Mouse (Mus musculus) frontal cortex, postnatal 25 days (tissue): ENCODE data around the gene Ccnl2.

ENCODE experiments used
- DNase-seq, 2 experiments: peaks; one replicate each; pipeline ENCODE4 v3.0.0; 2022; ENCODE audit warnings: low spot score in 2 of 2

The Ccnl2 gene

DNA sequence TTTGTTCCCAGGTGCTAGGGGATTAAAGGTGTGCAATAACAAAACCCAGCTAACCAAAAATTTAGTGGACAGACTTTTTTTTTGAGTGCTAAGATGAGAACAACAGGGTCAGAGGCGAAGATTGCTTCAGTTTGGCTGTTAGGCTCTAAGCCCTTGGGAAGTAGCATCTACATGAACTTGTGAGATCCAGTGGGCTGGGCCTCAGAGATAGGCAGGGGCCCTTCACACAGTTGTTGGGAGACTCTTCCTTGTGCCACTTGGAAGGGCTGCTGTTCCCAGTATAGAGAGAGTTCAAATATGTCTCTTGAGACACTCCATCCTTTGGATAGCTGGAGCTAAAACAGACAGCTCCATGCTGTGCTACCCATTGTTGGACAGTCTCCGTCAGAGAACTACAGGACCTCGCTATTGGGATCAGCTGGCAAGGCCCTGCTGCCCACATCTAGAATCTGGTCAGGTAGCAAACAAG is 22.2 kb upstream of the Ccnl2 start, which contains the start of gene Ankrd65:
Gene Ankrd65, plus strand, starts transcription at position 419 of the 469 bp plus-strand sequence.
- DNase-seq = no peak

DNA sequence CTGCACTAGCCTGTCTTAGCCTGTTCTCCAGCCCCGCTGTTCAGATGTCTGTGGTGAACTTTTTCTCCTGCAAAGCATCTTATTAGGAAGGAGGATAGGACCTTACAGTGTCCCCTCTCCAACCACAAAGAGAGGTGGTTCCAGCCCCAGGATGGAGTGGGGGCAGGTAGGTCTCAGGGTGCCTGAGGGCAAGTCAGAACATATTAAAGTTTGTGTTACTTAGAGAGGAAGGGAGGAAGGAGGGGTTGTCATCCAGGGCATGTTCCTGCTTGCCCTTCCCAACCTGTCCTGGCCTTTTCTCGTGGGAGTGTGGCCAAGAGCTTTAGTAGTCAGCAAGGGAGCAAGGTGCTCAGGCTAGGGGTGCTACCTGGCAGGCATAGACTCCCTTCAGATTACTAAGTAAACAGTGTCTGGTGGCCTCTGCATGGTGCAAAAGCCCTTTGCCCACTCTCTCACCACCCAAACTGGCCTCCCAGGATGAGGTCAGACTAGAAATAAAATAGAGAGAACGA is 21.6 kb upstream of the Ccnl2 start:
- no peak for DNase-seq

DNA sequence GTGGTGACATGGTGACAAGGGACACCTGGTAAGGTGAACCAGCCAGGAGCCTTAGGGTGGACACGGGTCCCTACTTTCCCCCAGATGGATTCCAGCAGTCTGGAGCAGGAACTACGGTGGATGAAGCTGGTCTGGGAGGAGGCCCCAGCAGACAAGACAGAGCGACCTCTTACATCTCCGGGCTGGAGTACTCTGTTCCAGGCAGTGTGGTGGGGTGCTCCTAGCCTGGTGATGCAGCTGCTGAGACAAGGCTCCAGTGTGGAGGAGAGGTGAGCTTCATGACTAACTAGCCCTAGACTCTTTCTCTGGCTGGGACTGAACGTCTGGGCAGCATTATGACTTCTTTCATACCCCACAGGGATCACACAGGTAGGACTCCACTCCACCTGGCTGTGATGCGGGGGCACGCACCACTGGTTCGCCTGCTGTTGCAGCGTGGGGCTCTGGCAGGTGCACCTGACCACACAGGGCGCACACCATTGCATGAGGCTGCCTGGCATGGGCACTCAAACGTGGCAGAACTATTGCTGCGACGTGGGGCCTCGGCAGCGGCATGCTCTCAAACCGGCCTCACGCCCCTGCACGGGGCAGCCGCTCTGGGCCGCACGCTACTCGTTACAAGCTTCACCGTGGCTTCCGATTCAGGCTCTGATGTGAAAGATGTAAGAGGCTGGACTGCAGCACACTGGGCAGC is 20.9 kb upstream of the Ccnl2 start:
- DNase-seq = no peak

DNA sequence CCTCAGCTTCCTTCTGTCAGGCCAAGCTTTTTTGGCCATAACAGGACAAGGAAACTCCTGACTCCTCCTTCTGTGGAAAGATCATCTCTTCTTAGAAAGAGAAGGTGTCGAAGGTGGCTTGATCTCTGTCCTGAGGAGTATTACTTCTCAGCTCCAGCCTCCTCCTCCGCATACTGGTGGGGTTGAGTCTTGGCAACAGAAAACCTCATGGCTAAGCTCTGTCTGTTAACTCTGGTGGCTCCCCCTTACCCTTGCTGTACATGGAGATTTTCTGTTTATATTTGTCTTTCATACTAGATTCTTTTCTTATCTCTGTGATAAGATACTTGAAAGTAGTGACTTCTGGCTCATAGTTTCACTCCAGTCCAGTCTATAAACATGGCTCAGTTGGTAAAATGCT is 18.6 kb upstream of the Ccnl2 start:
- no peak for DNase-seq

DNA sequence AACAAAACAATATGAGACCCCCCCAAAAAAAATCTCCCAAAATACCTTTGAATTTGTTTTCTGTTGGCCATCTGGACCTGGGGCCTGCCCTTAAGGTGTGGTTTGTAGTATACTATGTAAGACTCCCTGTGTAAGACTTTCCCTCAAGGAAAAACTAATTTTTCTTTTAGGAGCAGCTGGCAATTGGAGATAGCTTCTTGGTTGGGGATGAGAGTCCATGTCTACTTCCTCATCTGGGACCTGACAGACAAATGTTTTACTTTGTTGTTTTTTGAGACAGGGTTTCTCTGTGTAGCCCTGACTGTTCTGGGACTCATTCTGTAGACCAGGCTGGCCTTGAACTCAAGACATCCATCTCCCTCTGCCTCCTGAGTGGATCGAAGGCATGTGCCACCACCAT is 10.2 kb upstream of the Ccnl2 start:
- no peak for DNase-seq

DNA sequence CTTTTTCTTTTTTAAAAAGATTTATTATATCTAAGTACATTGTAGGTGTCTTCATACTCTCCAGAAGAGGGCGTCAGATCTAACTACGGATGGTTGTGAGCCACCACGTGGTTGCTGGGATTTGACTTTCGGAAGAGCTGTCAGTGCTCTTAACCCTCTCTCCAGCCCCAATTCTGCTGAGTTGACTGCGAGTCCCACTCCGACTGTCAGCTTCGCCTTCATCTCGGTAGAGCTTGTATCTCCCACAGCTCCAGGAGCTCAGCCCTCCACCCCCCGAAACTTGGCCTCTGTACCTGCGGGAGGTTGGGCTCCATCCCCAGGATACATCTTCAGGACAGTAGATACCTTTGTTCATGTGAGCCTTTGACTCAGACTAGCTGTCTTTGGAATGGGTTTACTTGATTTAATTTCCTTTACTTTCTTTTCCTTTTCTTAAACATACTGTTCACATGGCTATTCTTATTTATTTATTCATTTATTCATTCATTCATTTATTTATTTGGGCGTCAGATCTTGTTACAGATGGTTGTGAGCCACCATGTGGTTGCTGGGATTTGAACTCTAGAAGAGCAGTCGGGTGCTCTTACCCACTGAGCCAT is 9.4 kb upstream of the Ccnl2 start, which contains the start of gene Mrpl20:
Gene Mrpl20, plus strand, starts transcription at position 138 of the 599 bp plus-strand sequence.
- no peak for DNase-seq

DNA sequence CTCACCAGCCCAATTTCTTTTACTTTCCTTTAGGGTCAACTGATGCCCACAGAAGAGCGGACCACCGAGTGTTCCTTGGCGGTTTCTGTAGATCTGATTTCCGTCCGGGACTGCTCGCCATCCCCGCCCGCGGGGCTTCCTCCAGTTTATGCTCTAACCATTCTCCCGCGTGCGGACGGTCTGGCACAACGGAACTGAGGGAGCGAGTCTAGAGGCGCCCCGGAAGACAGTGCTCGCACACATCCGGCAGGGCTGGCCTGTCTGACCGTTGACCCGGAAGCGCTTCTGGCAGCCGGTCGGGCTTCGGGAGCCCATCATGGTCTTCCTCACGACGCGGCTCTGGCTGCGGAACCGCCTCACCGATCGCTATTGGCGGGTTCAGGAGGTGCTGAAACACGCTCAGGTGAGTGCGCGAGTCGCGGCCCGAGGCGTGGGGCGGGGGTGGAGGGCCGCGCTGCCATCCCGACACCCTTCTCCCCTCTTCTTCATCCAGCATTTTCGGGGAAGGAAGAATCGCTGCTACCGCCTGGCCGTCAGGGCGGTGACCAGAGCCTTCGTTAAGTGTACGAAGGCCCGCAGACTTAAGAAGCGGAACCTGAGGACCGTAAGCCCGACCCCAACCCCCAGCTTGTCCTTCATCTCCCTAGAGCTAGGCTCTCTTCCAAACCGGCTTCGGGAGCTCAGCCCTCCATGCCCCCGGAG is 8.8 kb upstream of the Ccnl2 start:
- DNase-seq = peak; percentile 94 to 96

DNA sequence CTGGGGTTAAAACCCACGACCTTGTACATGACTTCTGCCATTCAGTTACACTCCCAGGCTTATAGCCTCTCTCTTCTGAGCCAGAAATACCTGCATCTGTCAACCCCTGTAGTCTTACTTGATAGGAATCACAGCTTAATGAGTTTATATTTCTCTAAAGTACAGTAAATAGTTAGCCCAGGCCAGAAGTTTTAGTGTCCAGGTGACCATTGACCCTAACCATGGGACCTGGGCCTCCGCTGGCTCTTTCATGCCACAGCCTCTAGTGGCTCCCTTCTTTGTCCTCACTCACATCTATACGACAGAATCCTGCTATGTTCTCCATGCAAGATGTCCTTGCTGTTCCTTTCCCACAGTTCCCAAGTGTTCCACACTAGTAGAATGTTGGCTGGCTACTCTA is 4.4 kb upstream of the Ccnl2 start:
- no peak for DNase-seq

DNA sequence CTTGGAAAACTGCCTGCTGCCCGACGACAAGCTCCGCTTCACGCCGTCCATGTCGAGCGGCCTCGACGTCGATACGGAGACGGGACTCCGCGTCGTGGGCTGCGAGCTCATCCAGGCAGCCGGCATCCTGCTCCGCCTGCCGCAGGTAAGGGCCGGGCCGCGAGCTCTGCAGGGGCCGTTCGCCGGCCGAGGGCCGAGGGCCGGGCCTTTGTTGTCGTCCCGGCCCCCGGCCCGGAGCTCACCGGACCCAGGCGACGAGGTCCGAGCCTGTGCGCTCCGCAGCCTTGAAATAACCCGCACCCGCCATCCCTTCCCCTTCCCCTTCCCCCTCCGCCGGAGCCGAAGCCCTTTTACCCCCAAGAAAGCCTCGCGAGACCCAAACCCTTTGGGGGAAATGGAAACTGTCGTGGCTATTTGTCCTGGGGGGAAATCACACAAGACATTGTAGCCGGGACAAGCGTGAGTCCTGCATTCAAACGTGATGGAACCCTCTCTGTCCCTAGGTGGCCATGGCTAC is 434 bp downstream of the Ccnl2 start:
- no peak for DNase-seq

DNA sequence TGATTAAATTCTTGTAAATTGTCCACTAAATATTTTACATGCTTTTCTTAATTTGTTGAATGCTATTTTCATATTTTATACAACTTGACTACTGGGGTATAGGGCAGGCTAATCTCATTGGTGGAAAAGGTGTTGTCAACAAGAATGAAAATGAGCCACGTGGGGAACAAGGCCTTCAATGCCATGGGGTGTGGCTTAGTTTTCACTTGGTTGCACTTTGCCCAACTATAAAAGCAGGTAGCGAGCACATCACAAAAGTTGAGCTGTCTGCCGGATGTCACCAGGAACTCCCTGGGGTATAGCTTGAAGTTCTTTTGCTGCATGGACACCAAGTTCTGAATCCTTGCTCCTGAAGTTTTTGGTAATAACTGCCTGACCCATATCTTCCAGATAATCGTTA is 5.2 kb downstream of the Ccnl2 start:
- DNase-seq = no peak

DNA sequence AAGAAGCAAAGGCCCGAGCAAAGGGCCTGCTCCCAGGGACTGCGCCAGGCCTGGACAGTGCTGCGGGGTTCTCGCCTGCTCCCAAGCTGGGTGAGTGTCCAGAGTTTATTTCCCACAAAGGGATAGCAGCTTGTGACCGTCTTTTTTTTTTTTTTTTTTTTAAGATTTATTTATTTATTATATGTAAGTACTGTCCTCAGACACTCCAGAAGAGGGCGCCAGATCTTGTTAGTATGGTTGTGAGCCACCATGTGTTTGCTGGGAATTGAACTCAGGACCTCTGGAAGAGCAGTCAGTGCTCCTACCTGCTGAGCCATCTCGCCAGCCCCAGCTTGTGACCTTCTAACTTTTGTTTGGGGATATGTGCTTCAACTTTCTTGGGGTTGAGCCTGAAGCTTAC is 8.7 kb downstream of the Ccnl2 start:
- DNase-seq = no peak

DNA sequence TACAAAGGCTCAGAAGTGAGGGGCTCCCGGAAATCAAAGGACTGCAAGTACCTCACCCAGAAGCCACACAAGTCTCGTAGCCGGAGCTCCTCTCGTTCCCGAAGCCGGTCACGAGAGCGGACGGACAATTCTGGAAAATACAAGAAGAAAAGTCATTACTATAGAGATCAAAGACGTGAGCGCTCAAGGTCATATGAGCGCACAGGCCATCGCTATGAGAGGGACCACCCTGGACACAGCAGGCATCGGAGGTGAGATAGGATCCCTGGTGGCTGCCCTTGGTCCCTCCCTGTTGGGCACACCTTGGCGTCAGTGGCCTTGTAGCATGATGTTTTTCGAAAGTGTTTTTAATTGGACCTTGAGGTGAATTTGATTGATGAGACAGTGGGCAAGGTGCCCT is 11.2 kb downstream of the Ccnl2 start:
- no peak for DNase-seq

DNA sequence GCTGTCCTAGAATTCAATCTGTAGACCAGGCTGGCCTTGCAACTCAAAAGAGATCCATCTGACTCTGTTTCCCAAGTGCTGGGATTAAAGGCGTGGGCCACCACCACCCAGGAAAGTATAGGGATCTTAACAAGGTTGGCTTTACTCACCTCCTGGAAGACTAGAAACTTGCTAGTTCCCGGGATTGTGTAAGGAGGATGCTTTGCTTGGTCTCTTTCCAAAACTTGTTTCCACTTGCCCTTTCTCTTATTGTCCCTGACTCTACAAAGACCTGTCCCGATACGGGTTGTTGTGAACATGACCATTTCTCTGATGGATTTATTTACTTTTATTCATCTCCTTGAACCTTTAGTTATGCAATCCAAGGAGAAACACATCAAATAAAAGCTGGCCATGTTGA is 17.6 kb downstream of the Ccnl2 start:
- no peak for DNase-seq

DNA sequence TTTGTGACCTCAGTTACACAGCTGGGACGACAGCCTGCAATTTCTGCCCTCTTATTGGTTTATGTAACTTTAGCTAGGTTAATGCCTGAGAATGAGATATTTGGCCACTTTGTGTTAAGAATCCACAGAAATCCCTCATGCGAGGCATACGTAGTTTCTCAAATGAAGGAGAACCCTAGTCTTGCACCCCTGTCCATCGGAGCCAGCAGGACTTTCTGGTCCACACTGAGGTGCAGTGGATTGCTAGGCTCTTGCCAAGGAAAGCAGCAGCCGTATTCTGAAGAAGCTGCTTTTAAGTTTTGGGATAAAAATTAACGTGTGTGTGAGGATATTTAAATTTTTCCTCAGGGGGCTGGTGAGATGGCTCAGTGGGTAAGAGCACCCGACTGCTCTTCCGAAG is 18.3 kb downstream of the Ccnl2 start:
- DNase-seq = no peak

DNA sequence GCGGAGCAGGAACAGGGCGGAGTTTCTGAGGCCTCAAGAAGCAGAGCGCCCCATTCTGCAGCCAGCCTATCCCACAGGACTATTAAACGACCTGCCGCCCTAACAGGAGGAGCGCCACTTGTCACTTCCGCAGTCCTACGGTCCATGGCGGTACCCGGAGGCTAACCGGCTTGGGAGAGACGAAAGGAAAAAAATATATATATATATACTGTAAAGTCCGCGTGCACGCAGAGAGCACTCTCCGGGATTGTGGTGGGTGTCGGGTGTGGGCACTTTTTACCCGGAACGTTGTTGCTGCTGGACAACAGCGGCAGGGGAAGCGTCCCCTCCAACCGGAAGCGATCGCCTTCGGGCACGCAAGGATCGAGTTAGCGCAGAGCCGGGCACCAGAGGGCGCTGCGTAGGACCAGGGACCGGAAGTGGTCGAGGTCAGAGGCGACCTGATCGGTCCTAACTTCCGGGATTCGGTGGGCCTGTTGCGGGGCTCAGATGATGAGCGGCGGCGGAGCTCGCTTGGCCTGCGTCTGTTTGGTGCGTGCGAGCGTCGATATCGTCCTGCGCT is 19.0 kb downstream of the Ccnl2 start, which contains the start of gene Aurkaip1:
Gene Aurkaip1, plus strand, starts transcription at position 68 of the 562 bp plus-strand sequence.
- peak; percentile 95 for DNase-seq

DNA sequence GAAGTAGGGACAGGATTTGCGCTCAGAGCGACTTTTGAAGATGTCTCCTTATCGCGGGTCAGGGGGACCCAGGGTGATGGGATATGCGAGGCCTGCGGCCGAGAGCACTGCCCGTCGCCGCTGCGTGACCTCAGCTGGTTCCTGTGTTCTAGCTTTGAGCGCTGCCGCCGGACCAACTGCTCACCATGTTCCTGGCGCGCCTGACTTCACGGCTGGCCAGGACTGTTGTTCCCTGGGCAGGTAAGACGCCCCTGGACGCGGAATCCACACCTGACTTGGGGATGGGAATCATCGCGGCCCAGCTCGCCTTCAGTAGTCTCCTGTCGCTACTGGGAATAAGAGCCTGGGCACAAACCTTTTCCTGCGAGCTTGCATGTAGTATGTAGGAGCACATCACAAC is 19.5 kb downstream of the Ccnl2 start:
- no peak for DNase-seq

DNA sequence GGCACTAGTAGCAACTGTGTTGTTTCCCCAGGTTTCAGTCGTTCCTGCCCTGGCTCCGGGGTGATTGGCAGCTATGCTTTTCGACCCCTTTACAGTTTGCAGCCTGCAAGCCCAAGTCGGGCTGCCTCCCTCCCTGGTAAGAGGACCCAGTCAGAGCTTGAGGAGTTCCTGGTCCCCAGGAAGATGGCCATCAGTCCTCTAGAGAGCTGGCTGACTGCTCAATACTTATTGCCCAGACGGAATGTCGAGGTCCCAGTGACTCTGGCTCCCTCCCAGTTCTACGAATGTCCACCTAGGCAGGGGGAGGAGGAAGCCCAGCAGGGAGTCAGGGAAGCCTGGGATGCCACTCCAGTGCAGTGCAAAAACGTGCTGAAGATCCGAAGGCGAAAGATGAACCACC is 20.0 kb downstream of the Ccnl2 start:
- no peak for DNase-seq

DNA sequence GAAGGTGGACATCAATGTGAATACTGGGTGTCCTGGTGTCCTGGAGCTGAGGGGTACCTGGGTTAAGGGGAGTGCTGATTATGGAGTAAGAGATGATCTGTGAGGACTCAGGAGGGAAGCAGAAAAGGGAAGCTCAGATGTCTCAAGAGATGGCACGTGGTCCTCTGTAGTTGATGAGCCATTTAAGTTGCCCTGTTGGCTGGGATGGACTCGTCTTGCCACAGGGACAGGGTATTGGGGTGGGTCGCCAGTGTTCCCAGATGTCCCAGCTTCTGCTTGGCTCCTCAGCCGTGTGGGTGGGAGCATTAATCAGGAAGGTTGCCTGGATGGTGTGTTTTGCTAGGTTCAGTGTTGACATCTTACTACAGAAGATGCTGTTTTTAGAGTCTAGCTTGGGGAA is 20.9 kb downstream of the Ccnl2 start:
- no peak for DNase-seq

DNA sequence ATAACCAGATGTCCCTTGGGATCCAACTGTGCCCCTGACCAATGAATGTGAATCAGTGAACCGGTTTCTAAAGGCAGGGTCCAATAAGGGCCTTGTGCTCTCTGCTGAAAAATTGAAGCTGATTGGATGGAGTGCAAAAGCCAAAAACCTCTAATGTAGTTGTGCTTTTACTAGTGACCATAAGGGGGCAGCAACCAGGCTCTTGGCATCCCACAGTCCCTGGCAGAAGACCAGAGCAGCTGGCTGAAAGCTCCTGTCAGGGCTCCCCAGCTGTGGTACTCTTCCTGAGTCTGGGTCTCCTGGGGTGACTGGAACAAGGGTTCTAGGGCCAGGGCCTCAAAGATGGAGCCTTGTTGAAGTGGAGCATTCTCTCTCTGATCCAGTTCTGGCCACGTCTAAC is 21.5 kb downstream of the Ccnl2 start:
- DNase-seq = peak; percentile 37 to 65

DNA sequence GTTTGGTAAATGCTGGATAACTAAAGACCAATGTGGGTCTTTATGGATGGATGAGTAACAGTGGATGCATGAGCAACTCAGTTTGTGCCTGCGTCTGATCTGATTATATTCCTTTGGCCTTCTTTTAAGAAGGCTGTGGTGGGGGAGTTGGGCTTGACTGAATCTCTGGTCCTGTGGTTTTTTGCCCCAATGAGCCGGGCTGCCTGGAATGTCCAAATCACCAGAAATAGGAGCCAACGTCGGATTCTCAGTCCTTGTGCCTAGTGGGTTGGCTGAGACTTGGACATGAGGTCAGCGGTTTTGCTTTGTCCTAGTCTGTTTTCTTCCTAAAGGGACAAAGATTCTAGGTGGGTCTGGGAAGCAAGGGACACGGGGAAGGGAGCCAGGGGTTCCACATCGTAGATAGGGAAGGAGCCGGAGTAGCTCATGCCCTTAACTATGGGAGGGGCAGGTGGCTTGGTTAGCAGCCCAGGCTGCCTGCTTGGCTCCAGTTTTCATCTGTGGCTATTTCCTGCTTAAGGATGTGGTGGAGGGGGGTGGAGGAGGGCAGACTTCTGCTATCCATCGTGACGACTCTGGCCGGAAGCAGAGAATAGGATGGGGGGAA is 25.2 kb downstream of the Ccnl2 start:
- no peak for DNase-seq
